Mouse (Mus musculus) heart, adult 2 months (tissue): ENCODE results near the gene Mcm2. TPM values are rescaled to one million over a fixed set of nuclear protein-coding genes. Genes with fewer than 3 reads are reported as not detected.
A peak's percentile ranks its signal among the peaks of the same experiment; 100 is the strongest.

ENCODE experiments used
- DNase-seq, 2 experiments: peaks; one replicate each; pipeline ENCODE4 v3.0.0; 2021
- H3K27ac ChIP-seq: fragments of 200-600 bp; 2 replicates; pipeline ENCODE4 v1.8.1; 2022
- H3K27me3 ChIP-seq: fragments of 200-500 bp; 2 replicates; pipeline ENCODE4 v1.6.1; 2012; ENCODE audit warnings: mild to moderate bottlenecking, low read length, inconsistent platforms, mixed read lengths; ENCODE audit not compliant: control insufficient read depth, insufficient read depth
- H3K36me3 ChIP-seq: fragments of 200-500 bp; 2 replicates; pipeline ENCODE4 v1.6.1; 2012; ENCODE audit warnings: low read length, inconsistent platforms; ENCODE audit not compliant: control insufficient read depth, insufficient read depth
- H3K4me1 ChIP-seq: fragments of 200-500 bp; 2 replicates; pipeline ENCODE4 v1.6.1; 2011; ENCODE audit warnings: low read length; ENCODE audit not compliant: control insufficient read depth, insufficient read depth
- H3K4me3 ChIP-seq: fragments of 200-600 bp; 2 replicates; pipeline ENCODE4 v1.8.1; 2022
- H3K79me2 ChIP-seq: fragments of 200-500 bp; replicated peaks from 2 replicates; pipeline ENCODE4 v1.6.1; 2012; ENCODE audit warnings: mild to moderate bottlenecking, inconsistent platforms, low read length, moderate library complexity, mixed read lengths; ENCODE audit not compliant: control insufficient read depth, insufficient read depth
- H3K9ac ChIP-seq: fragments of 200-500 bp; 2 replicates; pipeline ENCODE4 v1.6.1; 2012; ENCODE audit warnings: low read depth, mild to moderate bottlenecking, control low read depth, inconsistent platforms, low read length, mixed read lengths
- CTCF ChIP-seq: fragments of 200-600 bp; IDR thresholded peaks from 2 replicates; pipeline ENCODE4 v1.8.1; 2022; ENCODE audit warnings: antibody characterized with exemption, mild to moderate bottlenecking, moderate library complexity
- EP300 ChIP-seq: fragments of 200-500 bp; IDR thresholded peaks from 2 replicates; pipeline ENCODE4 v1.6.1; 2011; ENCODE audit warnings: low read depth, low read length, control low read depth; ENCODE audit not compliant: insufficient read depth
- POLR2A ChIP-seq: fragments of 200-500 bp; IDR thresholded peaks from 2 replicates; pipeline ENCODE4 v1.6.1; 2011; ENCODE audit warnings: mild to moderate bottlenecking, low read depth, low read length, control low read depth; ENCODE audit not compliant: insufficient read depth
- WGBS: fragments of 180-500 bp; shearing (Covaris S2); methylation state at CpG from one replicate; pipeline ENCODE4 v1.1.7; 2018; 5-methylcytosine and 5-hydroxymethylcytosine counted together
- intact Hi-C: fragments of 180-260 bp; cut with DNase I; formaldehyde crosslinking; loops from one replicate; pipeline ENCODE4 v1.15.1; 2025
- polyA plus RNA-seq: library from polyadenylated mRNA; depleted of rRNA; stranded (reverse); fragments of >200 nt; gene quantifications from 2 replicates; pipeline ENCODE4 v1.2.3, GENCODE M21; 2012
- total RNA-seq, 2 experiments: library from RNA; stranded (reverse); gene quantifications; 2 replicates each; pipeline ENCODE4 v1.2.3; 2021

The Mcm2 gene
- total and polyA plus RNA-seq, 3 experiments, result 4.8 to 6.1 (median 5.3) TPM

GRCm38 (mm10) chr6:88901947-88902820 lies 3.6 kb upstream of the Mcm2 start, which contains the start of gene Tpra1:
Gene Tpra1, plus strand, starts transcription at chr6:88902251.
- intact Hi-C loops, result loop anchor here (5.0 kb wide), 1 partner anchor 1090 kb away; the partner anchor contains the start of gene Rab43
- Histone ChIP-seq H3K4me1 (peaks cover 28% of the 10 kb centered on the region), H3K79me2 (no peaks in the 10 kb centered on the region), H3K4me3 (peak within 1 kb of the TSS; percentile 74), H3K27ac (peak within 1 kb of the TSS; percentile 97), H3K9ac (peak within 1 kb of the TSS; percentile 85), H3K36me3 (no peaks in the 10 kb centered on the region), H3K27me3 (no peaks in the 10 kb centered on the region)
- DNase-seq, result peak; percentile 91 to 96
- WGBS, result under 1% methylated on average over 66 of the region's 66 CpGs
- TF ChIP-seq EP300, result no peak
- TF ChIP-seq CTCF, result peak; percentile 49
- TF ChIP-seq POLR2A, result peak; percentile 62

- peak overlapping the region; percentile 74 for H3K4me3 ChIP-seq
- no peaks in the 10 kb centered on the region for H3K36me3 ChIP-seq
- TF ChIP-seq EP300 (no peak), POLR2A (no peak), CTCF (no peak)
- DNase-seq, result no peak
- peak overlapping the region; percentile 97 for H3K27ac ChIP-seq
- H3K4me1 ChIP-seq, result peaks cover 26% of the 10 kb centered on the region
- H3K27me3 ChIP-seq, result no peaks in the 10 kb centered on the region
- intact Hi-C loops, result loop anchor here (5.0 kb wide), 1 partner anchor 1089 kb away; the partner anchor contains the start of gene Rab43
- WGBS, result 3% methylated on average over 5 of the region's 5 CpGs
- H3K9ac ChIP-seq, result peak overlapping the region; percentile 68
- H3K79me2 ChIP-seq, result no peaks in the 10 kb centered on the region
Measured at GRCm38 (mm10) chr6:88901471-88901870, 2.9 kb upstream of the Mcm2 start.

- intact Hi-C loops, result loop anchor here (5.0 kb wide), 1 partner anchor 1087 kb away; the partner anchor contains the start of gene Rab43
- Histone ChIP-seq H3K36me3 (no peaks in the 10 kb centered on the region), H3K79me2 (no peaks in the 10 kb centered on the region), H3K4me1 (peaks cover 14% of the 10 kb centered on the region), H3K27ac (no peak overlapping the region), H3K9ac (no peak overlapping the region), H3K27me3 (no peaks in the 10 kb centered on the region), H3K4me3 (no peak overlapping the region)
- TF ChIP-seq EP300 (no peak), POLR2A (no peak), CTCF (no peak)
- WGBS, result 81% methylated on average over 2 of the region's 2 CpGs
- DNase-seq, result no peak
Measured at GRCm38 (mm10) chr6:88899628-88900027, 1.0 kb upstream of the Mcm2 start.

GRCm38 (mm10) chr6:88899086-88899485 lies 506 bp upstream of the Mcm2 start:
- Histone ChIP-seq H3K36me3 (no peaks in the 10 kb centered on the region), H3K79me2 (no peaks in the 10 kb centered on the region), H3K4me3 (peak overlapping the region; percentile 44; the same call in 1 of the 2 replicates), H3K9ac (no peak overlapping the region), H3K27me3 (no peaks in the 10 kb centered on the region), H3K27ac (no peak overlapping the region; the same call in 1 of the 2 replicates), H3K4me1 (peaks cover 9% of the 10 kb centered on the region)
- intact Hi-C loops, result no loop called here
- 56% methylated on average over 4 of the region's 4 CpGs for WGBS
- DNase-seq, result no peak
- TF ChIP-seq CTCF (no peak), POLR2A (no peak), EP300 (no peak)

DNA sequence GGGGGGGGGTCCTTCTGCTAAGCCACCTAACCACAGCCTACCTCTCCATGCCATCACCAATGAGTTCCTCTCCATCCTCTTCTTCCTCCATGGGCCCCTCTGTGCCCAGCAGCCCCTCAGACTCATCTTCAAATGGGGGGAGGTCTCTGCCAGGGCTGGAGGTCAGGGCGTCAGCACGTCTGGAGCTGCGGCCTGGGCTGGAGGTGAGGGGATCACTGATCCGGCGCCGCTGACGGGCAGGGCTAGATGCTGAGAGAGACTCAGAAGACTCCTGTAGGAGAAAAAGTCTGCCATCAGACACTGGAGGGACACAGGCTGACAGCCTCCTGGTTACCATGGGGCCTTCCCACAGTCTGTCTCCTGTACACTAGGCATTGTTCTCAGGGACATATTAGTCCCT lies 1.3 kb downstream of the Mcm2 start:
- Histone ChIP-seq H3K79me2 (no peaks in the 10 kb centered on the region), H3K4me3 (no peak overlapping the region), H3K9ac (no peak overlapping the region), H3K36me3 (no peaks in the 10 kb centered on the region), H3K4me1 (peaks cover 2% of the 10 kb centered on the region; the same call in 1 of the 2 replicates), H3K27ac (no peak overlapping the region), H3K27me3 (no peaks in the 10 kb centered on the region)
- 83% methylated on average over 7 of the region's 7 CpGs for WGBS
- no peak for DNase-seq
- TF ChIP-seq CTCF (no peak), POLR2A (no peak), EP300 (no peak)
- intact Hi-C loops, result no loop called here

DNA sequence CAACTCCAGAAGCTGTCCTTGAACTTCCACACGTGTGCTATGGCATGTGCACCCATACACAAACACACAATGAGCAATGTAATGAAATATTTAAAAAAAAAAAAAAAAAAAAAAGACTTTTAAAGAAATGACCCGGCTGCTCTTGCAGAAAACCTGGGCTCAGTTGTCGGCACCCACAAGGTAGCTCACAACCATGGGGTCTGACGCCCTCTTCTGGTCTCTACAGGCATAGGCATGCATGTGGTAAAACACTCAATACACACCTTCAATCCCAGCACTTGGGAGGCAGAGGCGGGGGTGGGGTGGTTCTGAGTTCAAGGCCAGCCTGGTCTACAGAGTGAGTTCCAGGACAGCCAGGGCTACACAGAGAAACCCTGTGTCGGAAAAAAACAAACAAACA lies 2.6 kb downstream of the Mcm2 start:
- H3K27me3 ChIP-seq, result no peaks in the 10 kb centered on the region
- WGBS, result 84% methylated on average over 6 of the region's 6 CpGs
- no peak overlapping the region for H3K27ac ChIP-seq

More for the DNA sequence above, 2.6 kb downstream of the Mcm2 start:
- Histone ChIP-seq H3K36me3 (no peaks in the 10 kb centered on the region), H3K4me1 (no peaks in the 10 kb centered on the region), H3K9ac (no peak overlapping the region), H3K79me2 (no peaks in the 10 kb centered on the region), H3K4me3 (no peak overlapping the region)
- DNase-seq, result no peak
- TF ChIP-seq CTCF (no peak), EP300 (no peak), POLR2A (no peak)
- intact Hi-C loops, result no loop called here
